Mouse (Mus musculus): ENCODE measurements around the gene Slco2a1. TPM values are rescaled to one million over a fixed set of nuclear protein-coding genes. Genes with fewer than 3 reads are reported as not detected.

Gene Slco2a1
- 4.8 and 7.4 TPM in 2 replicates for polyA plus RNA-seq (2012; rRNA removed)

DNA sequence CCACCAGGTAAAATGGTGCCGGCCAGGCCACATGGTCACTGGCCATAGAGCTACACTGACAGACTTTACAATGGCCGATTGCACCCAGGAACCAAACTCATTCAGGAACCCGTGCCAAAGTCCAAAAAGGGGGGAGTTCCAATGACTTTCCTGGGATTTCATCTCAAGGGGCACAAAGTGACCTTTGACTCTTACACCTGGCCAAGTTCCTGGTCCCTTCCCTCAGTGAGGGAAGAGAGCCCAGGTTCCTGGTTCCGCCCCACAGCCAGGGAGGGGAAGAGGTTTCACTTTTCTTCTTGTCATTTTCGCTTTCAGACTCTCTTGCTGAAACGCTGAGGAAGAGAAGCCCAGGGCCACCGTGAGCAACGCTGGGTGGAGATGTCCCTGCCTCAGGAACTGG lies at the start of gene Slco2a1:
TSS of gene Slco2a1 (plus strand) at position 251 of the 400 bp plus-strand sequence.
- DNase-seq (ENCODE audit: low spot score) = no peak

DNA sequence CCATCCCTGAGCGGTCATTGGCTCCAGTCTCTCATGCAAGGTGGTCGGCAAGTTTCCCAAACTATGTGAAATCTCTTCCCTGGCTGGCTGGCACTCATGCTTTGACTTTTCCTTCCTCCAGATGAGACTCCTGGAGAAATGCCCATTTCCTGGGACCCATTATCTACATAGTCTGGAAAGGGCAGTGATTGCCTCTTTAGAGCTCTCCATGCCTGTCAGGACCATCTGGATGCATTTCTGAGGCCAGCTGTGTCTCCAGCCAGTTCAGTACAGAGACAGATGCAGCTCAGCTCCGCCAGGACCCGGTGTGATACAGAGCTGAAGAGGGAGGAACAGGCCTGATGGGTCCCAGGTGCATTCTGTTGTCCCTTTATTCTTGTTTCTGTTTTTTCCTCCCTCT lies 46.3 kb upstream of the Slco2a1 start:
- no peak for DNase-seq (ENCODE audit: low spot score)

DNA sequence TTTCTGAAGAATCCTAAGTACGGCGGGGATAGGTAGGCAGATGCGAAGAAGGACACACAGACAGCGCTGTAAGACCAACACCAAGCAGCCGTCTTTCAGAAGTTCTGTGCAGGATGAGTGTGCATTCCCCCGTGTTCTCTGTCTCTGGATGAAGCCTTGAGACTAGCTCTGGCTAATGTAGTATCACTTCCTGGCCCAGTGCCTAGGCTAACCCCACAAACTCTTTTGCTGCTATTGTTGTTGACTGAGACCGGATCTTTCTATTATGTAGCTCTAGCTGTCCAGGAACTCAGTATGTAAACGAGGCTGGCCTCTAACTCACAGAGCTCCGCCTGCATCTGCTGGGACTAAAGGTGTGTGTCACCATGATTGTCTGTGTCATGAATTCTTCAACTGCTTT lies 43.6 kb upstream of the Slco2a1 start:
- DNase-seq (ENCODE audit: low spot score) = no peak

DNA sequence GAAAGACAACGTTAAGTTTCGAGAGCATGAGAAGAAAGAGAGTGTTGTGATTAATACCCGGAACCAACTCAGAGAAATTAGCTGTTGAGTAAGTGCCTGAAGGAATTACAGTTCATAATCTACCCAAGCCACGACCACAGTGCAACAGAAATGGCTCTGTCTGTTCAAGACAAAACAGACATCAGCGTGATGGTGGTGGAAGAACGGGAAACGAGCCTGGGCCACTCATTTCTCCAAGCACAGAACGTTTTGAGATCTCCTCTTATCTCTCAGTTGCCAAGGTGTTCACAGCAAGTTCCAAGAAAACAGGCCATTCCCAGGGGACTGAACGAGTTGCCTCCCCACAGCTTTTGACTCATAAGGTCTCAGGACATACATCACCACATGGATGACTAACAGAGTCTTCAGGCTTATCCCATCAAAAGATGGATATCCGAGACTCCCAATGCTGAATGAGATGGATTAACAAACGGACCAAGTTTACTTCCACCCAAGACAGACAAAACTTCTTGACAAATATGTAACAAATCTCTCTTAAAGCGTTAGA lies 42.0 kb upstream of the Slco2a1 start:
- no peak for DNase-seq (ENCODE audit: low spot score)

DNA sequence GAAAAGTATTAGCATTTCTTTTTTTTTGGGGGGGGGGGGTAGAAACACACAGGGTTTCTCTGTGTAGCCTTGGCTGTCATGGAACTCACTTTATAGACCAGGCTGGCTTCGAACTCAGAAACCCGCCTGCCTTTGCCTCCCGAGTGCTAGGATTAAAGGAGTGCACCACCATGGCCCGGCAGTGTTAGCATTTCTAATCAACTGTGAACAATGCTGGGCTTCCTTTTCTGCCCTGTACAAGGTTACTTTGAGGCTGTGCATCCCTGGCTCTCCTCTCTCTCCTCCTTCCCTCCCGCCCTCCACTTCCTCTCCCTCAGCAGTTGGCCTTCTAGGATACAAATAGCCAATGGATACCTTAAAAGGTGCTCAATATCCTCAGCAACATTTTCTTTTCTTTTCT lies 39.8 kb upstream of the Slco2a1 start:
- no peak for DNase-seq (ENCODE audit: low spot score)

DNA sequence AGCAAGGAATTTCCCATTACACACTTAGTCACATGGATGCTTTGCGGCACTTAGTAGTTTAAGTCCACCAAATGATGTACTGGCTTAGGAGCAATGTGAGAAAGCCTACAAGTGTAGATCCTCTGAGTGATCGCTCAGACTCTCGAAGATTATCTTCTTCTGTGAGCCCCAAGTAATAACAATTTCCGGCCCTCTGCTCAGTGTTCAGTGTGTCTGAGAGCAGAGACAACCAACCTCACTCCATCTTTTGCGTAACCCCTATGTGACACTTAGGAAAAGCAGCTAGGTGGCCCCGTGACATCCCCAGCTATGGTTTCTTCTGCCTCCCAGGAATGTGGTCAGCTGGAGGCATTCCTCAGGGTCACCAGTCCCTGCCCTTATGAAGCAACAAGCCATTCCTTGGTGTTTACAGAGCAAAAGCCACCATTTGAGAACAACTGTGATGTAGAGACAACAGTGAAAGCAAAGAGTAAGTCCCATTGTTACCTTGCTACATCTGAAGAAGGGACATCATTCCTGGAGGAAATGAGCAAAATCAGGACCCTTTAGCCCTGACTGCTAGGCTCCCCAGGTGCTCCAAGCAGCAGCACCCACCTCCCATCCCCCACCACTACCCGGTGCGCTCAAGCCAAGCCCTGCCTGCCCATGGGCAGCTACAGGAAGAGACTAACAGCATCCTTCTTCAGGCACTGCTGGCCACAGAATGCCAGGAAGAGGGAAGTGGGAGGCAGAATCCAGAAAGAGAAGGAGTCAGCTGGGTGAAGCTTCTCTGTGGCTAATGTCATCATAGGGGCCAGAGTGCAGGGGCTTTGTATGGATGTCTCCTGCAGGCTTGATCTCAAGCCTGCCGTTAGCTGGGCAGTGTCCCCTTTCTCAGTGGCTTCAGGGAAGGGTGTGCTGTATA lies 37.2 kb upstream of the Slco2a1 start:
- no peak for DNase-seq (ENCODE audit: low spot score)

DNA sequence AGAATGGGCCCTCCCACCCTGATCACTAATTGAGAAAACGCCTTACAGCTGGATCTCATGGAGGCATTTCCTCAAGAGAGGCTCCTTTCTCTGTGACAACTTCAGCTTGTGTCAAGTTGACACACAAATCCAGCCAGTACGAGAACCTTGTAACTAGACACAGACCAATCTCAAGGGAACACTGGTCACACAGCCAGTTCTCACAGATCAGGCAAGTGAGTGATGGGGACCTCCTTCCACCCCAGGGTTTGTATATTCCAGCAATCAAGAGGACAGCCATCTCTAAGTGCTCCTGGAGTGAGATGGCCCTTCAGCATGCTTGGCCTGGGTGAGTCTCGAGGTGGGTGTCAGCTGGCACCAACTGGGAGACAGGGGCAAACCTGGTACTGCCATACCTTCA lies 32.6 kb upstream of the Slco2a1 start:
- no peak for DNase-seq (ENCODE audit: low spot score)

DNA sequence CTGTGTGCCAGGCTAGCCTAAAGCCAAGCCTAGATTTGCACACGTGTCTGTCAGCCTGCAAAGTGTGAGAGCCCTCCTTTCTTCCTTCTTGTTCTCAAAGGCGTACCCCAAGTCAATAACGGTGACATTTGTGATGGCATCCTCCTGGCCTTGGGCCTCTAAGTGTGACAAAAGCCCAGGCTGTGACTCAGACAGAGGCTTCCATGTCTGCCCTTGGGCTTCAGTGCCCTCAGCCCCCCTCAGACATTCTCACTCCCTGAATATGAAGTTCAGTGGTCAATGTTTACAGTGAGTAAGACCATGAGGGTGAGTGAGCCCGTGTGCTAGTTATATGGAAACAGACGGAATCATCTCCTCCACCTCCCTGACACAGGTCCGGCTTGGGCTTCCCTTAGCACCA lies 29.8 kb upstream of the Slco2a1 start:
- DNase-seq (ENCODE audit: low spot score) = no peak

DNA sequence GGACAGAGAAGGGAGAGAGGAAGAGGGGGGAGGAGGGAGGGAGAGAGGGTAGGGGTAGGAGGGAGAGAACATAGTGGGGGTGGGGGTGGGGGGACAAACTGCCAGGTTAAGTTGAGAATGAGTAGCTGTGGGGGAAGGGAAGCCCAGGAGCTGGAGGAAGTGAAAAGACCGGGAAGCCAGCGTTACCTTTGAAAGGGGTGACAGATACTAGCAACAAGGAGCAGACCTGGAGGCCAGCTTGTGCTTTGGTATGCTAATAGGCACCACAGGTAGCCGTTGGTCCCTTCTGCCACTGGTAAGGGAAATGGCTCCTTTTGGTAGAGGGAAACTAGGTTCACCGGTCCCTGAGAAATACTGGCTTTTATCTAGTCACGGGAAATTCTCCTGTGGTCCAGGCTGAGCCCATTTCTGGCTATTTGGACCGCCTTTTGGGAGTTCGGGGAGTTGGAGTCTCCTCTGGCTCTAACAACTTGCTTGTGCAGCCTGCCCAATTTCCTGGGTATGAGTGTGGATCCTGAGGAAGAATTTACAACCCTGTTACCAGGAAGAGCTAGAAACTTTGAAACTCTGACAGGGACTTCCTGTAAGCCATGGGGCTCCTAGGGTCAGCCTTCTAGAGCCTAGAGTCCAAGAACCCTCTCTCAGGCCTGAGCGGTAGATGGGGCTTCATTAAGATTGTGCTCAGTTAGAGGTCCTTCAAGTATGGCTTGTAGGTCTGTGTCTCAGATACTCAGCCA lies 27.0 kb upstream of the Slco2a1 start:
- no peak for DNase-seq (ENCODE audit: low spot score)

DNA sequence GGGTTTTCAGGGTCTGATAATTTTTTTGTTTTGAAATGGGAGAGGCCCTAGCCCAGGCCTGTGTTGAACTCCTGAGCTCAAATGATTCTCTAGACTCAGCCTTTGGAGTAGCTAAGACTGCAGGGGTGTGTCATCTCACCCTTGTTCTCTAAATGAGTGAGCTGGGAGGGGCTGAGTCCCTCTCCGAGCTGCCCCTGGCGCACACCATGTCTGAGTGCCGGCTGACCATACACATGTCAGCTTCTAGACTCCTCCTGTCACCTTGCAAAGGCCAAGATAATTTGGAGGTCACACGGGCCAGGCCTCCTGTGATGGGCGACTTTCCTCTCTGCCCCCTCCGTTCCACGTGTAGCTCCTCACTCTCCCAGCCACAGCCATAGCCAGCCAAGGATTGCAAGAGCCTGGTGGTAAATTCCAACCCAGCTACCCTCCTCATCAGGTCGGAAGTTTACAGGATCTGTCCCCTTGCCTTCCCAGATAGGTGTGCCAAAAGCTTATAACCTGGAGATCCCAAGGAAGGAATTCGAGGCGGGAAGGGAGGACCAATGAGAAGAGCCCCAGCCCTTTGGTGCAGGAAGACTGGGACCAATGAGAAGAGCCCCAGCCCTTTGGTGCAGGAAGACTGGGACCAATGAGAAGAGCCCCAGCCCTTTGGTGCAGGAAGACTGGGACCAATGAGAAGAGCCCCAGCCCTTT lies 26.3 kb upstream of the Slco2a1 start:
- no peak for DNase-seq (ENCODE audit: low spot score)

DNA sequence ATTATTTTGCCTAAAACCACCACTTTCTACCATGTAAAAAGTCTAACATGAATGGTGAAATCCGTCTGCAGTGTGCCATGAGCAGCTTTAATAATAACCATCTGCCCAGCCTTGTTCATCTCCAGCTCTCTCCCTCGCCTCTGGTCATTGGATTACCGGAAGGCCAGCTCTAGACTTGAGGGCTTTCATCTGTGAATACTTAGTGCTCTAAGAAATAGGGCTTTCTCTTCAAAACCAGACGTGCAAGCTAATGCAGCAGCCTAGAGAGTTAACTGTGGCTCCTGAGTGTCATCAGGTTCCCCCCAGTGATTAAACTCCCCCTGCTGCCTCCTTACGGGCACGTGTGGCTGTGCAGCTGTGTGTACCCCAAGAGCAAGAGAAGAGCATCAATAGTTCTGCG lies 25.2 kb upstream of the Slco2a1 start:
- DNase-seq (ENCODE audit: low spot score) = no peak

DNA sequence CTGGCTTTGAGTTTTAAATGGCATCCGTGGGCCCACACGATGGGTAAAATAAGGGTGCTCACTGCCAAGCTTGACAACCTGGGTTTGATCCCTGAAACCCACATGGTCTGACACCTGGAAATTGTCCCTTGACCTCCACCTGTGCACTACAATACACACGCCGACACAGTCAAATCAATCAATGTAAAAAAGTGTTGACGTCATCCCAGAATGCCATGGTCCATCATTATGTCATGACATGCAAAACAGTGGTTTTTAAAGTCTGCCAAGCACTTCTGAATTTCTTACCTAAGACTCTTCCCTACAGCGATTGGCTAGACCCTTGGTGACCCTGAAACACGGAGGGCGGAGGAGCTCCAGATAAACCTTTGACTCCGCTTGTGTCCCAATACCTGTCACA lies 23.9 kb upstream of the Slco2a1 start:
- DNase-seq (ENCODE audit: low spot score) = no peak

DNA sequence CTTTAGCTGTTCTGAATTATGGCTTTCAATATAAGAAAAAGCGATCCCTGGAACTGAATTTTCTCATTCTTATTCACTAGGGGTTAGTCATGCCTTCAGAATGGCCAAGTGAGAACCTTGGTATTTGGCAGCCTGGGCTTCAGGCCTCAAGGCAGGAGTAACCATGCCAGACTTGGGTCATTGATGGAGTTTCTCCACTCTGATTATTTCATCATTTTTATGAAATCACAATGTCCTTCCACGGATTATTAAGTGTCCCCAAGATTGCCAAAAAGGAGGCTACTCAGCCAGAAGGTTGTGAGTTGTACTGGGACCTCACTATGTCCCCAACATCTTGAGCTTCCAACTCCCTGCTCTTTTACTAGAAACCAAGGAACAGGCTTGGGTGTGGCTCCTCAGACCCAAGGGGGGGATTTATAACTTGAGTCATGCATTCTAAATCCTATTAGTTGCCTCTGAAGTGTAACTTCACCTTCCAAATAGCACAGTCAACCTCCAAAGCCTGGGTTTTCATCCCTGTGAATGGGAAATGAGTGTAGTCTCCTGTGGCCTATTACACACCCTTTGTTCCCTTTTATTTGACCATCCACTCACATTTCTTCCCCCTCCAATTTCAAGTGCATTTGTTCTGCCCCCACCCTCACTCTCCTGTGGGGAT lies 16.0 kb upstream of the Slco2a1 start:
- DNase-seq (ENCODE audit: low spot score) = no peak

DNA sequence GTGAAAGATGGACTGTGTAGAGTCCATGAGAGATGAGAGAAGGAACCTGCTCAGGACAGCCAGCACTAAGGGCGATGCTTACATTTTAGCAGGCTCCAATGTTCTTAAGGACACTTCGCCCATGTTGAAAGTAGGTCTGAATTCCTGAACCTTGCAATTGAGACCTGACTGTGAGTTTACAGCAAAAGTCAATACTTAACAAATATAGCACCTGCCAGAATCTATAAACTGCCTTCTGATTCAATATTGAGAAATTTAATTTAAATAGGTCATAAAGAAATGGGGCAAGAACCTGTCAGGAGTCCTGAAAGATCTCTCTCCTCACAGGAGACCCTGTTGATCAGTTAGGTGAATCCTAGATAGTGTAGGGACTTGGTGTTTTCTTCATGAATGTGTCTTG lies 12.6 kb upstream of the Slco2a1 start:
- DNase-seq (ENCODE audit: low spot score) = no peak

DNA sequence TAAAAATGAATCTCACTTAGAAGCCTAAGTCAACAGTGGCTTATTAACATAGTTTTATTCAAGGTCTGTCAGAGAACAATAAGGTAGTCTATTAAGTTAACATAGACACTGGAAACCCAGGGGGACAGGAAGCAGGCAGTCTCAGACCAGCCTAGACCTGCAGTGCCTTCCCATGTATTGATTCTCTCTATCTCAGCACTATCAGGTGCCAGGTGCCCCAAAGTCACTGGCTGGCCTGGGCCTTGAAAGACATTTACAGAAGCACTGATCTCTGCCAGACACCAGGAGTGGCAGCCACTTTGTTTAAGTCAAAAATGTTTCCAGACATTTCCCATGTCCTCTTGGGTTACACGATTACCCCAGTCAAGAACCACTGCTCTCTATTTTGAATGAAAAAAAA lies 11.4 kb upstream of the Slco2a1 start:
- DNase-seq (ENCODE audit: low spot score) = no peak

DNA sequence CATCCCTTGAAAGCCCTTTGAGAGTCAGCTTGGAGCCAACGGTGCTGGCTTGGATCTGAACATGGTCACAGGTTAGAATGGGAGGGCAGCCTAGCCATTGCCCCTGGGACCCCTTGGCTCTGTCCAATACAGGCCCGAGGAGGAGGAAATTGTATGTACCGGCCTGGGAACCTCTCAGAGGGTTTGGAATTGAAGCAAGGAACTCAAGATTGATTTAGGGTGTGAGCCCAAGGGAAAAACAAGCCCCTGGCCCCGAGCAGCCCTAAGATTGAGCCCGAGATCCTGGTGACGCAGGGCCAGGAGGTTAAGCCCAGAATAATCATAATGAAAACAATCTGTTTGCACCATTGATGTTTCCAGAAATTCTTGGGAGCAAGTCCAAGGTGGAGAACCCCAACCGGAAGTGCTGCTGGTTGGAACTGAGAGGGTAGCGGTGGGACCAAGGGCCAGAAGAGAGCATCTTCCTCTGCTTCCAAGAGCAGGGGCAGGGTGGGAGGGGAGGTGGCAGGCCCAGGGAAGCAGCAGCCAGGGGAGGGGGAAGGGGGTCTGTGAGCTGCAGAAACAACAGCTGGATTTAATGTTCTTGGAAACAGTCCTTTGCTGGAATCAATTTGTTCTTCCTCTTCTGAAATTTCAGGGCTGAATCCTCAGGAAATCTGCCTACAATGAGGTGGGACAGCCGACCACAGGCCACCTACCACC lies 10.6 kb upstream of the Slco2a1 start:
- DNase-seq (ENCODE audit: low spot score) = no peak

DNA sequence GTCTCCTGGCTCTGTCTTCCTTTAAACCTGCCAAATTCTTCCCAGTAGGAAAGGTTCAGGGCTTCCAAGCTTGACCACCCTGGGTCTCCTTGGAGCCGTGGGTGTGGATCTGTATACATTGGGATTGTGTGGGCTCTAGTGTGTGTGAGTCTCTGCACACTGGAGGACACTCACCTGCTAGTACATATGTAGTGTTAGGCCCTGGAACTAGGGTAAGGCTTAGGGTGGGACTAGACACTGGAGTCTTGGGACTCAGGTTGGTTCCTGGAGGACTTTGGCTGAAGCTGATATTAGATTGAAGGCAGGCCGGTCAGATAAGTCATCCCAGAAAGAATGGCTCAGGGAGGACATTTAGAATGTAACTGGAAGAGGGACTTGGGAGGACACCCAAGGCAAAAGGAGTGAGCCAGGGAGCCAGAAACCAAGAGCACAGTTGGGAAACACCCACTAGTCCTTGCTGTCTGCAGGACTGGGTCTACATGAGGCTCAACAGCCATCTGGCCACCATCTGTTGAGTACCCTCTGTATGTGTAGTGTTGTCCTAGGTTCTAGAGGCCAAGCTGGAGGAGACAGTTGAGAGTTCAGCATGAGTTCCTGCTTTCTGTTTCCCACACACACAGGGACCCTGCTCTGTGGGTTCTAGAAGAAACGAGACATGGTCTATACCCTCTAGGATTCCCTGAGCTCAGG lies 9.4 kb upstream of the Slco2a1 start:
- DNase-seq (ENCODE audit: low spot score) = no peak

DNA sequence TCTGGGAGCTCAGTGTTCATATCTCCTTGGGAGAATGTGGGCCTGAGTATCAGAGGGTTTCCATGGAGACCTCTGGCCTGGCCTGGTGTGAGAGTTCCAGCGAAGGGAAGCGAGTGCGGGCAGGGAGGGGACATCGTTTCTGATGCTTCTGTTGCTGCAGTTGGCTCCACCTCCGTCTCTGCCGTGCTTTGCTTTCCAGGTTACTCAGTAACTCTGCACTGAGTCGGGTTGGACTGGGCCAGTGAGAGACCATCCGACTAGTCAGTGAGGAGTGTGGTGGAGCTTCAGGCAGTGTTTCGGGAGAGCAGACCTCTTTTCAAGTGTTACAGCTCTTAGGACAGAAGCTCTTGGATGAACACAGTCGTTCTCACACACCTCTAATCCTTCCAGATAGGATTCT lies 8.6 kb upstream of the Slco2a1 start:
- no peak for DNase-seq (ENCODE audit: low spot score)

DNA sequence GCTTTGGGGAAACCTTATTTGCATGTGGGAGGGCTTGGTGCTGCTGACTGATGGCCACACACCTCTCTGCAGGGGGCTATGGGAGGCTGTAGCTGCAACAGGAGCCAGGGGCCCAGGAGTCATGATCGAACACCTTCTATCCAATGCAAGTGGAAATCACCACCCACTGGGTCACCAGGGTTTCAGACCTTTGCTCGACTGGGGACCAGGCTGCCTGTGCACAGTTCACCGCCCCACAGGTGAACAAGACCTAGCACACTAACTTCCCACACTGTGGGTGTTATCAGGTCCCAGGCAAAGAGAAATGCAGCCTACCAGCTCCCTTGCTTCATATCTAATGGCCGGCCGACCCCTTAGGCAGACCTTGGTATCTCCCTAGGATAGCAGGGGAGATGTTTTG lies 8.1 kb upstream of the Slco2a1 start:
- no peak for DNase-seq (ENCODE audit: low spot score)

DNA sequence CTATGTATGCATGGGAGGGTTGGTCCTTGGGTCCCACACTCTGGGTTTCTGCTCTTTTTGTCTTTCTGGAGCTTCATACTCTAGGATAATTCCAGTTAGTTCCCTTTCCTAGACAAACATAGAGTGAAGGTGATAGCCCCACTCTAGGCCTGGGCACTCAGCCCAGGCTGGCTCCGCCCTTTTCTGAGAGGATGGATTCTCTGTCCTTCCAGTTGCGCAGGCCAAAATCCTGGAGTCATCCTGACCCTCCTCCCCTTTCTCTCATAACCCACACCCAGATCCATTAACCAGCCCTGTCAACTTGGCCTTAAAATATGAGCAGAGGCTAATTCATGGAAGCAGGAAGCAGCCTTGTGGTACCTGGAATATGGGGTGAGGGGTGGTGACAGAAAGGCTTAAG lies 6.7 kb upstream of the Slco2a1 start:
- no peak for DNase-seq (ENCODE audit: low spot score)

DNA sequence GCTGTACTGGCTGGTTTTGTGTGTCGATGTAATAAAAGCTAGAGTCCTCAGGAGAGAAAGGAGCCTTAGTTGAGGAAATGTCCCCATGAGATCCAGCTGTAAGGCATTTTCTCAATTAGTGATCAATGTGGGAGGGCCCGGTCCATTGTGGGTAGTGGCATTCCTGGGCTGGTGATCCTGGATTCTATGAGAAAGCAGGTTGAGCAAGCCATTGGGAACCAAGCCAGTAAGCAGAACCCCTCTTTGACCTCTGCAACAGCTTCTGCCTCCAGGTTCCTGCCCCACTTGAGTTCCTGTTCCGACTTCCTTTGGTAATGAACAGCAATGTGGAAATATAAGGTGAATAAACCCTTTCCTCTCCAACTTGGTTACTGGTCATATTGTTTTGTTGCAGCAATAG lies 6.1 kb upstream of the Slco2a1 start:
- DNase-seq (ENCODE audit: low spot score) = no peak

Data from urinary bladder, adult 2 months (tissue).